Mouse (Mus musculus) spleen, adult 2 months (tissue): ENCODE data around the gene Mib2. TPM values are rescaled to one million over a fixed set of nuclear protein-coding genes. Genes with fewer than 3 reads are reported as not detected.

Source experiments
- DNase-seq, 2 experiments: peaks; one replicate each; pipeline versions ENCODE4 v3.0.0 to v3.0.0-alpha.2; 2012 to 2021; ENCODE audit warnings: low spot score in 2 of 2, low read depth in 1 of 2
- H3K27ac ChIP-seq: fragments of 200-500 bp; 2 replicates; pipeline ENCODE4 v1.5.1; 2012; ENCODE audit warnings: low read length, inconsistent platforms; ENCODE audit not compliant: insufficient read depth
- H3K27me3 ChIP-seq: fragments of 200-500 bp; 2 replicates; pipeline ENCODE4 v1.6.1; 2012; ENCODE audit warnings: mild to moderate bottlenecking, moderate library complexity, low read length, inconsistent platforms; ENCODE audit not compliant: control insufficient read depth, insufficient read depth
- H3K36me3 ChIP-seq: fragments of 200-500 bp; 2 replicates; pipeline ENCODE4 v1.6.1; 2012; ENCODE audit warnings: mild to moderate bottlenecking, low read length, inconsistent platforms; ENCODE audit not compliant: control insufficient read depth, insufficient read depth
- H3K4me1 ChIP-seq: fragments of 200-500 bp; 2 replicates; pipeline ENCODE4 v1.6.1; 2011; ENCODE audit warnings: inconsistent platforms; ENCODE audit not compliant: control insufficient read depth, insufficient read depth, insufficient read length
- H3K4me3 ChIP-seq: fragments of 200-500 bp; 2 replicates; pipeline ENCODE4 v1.5.1; 2011; ENCODE audit warnings: mild to moderate bottlenecking, inconsistent platforms; ENCODE audit not compliant: insufficient read depth, insufficient read length; ENCODE audit errors: extremely low read depth
- CTCF ChIP-seq: fragments of 200-500 bp; IDR thresholded peaks from 2 replicates; pipeline ENCODE4 v1.5.1; 2011; ENCODE audit warnings: mild to moderate bottlenecking, inconsistent platforms; ENCODE audit not compliant: insufficient read depth, insufficient read length, insufficient replicate concordance; ENCODE audit errors: extremely low read depth
- POLR2A ChIP-seq: fragments of 200-500 bp; IDR thresholded peaks from 2 replicates; pipeline ENCODE4 v1.6.1; 2011; ENCODE audit warnings: low read depth, low read length, inconsistent platforms
- WGBS: fragments of 180-500 bp; shearing (Covaris S2); methylation state at CpG from one replicate; pipeline ENCODE4 v1.1.7; 2018; 5-methylcytosine and 5-hydroxymethylcytosine counted together
- polyA plus RNA-seq: library from polyadenylated mRNA; depleted of rRNA; stranded (reverse); fragments of >200 nt; gene quantifications from 2 replicates; pipeline ENCODE4 v1.2.3, GENCODE M21; 2012

Gene Mib2
- polyA plus RNA-seq, 1 experiment, result 56.8 TPM

GRCm38 (mm10) chr4:155669598-155670075 lies 639 bp upstream of the Mib2 start:
- TF ChIP-seq CTCF (no peak), POLR2A (no peak)
- H3K36me3 ChIP-seq, result no peaks in the 10 kb centered on the region
- peak overlapping the region; percentile 84 for H3K4me3 ChIP-seq
- H3K4me1 ChIP-seq, result peaks cover 3% of the 10 kb centered on the region; the same call in 1 of the 2 replicates
- H3K27ac ChIP-seq, result no peak overlapping the region
- 1% methylated on average over 8 of the region's 8 CpGs for WGBS
- no peaks in the 10 kb centered on the region for H3K27me3 ChIP-seq
- no peak for DNase-seq

GRCm38 (mm10) chr4:155666903-155667302 lies 2.1 kb downstream of the Mib2 start:
- peaks cover 3% of the 10 kb centered on the region; the same call in 1 of the 2 replicates for H3K4me1 ChIP-seq
- no peaks in the 10 kb centered on the region for H3K27me3 ChIP-seq
- no peak overlapping the region for H3K27ac ChIP-seq
- no peak overlapping the region for H3K4me3 ChIP-seq
- no peak for DNase-seq
- peaks cover 2% of the 10 kb centered on the region; the same call in 1 of the 2 replicates for H3K36me3 ChIP-seq
- TF ChIP-seq POLR2A (no peak), CTCF (no peak)

- Histone ChIP-seq H3K4me1 (no peaks in the 10 kb centered on the region), H3K27me3 (no peaks in the 10 kb centered on the region), H3K27ac (no peak overlapping the region), H3K36me3 (peaks cover 2% of the 10 kb centered on the region; the same call in 1 of the 2 replicates), H3K4me3 (no peak overlapping the region)
- 82% methylated on average over 12 of the region's 12 CpGs for WGBS
- TF ChIP-seq CTCF, result no peak
- no peak for TF ChIP-seq POLR2A
- no peak for DNase-seq
These were observed 8.4 kb downstream of the Mib2 start for GRCm38 (mm10) chr4:155660641-155661040.

- no peak for TF ChIP-seq CTCF
- TF ChIP-seq POLR2A, result no peak
- no peak overlapping the region for H3K4me3 ChIP-seq
- peaks cover 2% of the 10 kb centered on the region; the same call in 1 of the 2 replicates for H3K36me3 ChIP-seq
- peaks cover 3% of the 10 kb centered on the region; the same call in 1 of the 2 replicates for H3K27me3 ChIP-seq
- WGBS, result 93% methylated on average over 10 of the region's 10 CpGs
- H3K27ac ChIP-seq, result no peak overlapping the region
- no peak for DNase-seq
- peaks cover 8% of the 10 kb centered on the region; the same call in 1 of the 2 replicates for H3K4me1 ChIP-seq
These were observed 10.0 kb downstream of the Mib2 start for GRCm38 (mm10) chr4:155658961-155659360.

GRCm38 (mm10) chr4:155656214-155656751 lies 12.7 kb downstream of the Mib2 start:
- Histone ChIP-seq H3K36me3 (no peaks in the 10 kb centered on the region), H3K27ac (no peak overlapping the region), H3K4me3 (no peak overlapping the region), H3K27me3 (peaks cover 12% of the 10 kb centered on the region; the same call in 1 of the 2 replicates), H3K4me1 (peaks cover 14% of the 10 kb centered on the region; the same call in 1 of the 2 replicates)
- no peak for DNase-seq
- TF ChIP-seq POLR2A (no peak), CTCF (no peak)
- WGBS, result 91% methylated on average over 13 of the region's 13 CpGs

GRCm38 (mm10) chr4:155654456-155655298 lies 14.3 kb downstream of the Mib2 start:
- WGBS, result 7% methylated on average over 52 of the region's 52 CpGs
- H3K4me1 ChIP-seq, result peaks cover 14% of the 10 kb centered on the region; the same call in 1 of the 2 replicates
- H3K27ac ChIP-seq, result no peak overlapping the region; the same call in 1 of the 2 replicates
- peaks cover 14% of the 10 kb centered on the region for H3K36me3 ChIP-seq
- H3K27me3 ChIP-seq, result peaks cover 12% of the 10 kb centered on the region; the same call in 1 of the 2 replicates
- peak in 1 of 2 experiments; percentile 22 for DNase-seq
- TF ChIP-seq CTCF, result no peak
- H3K4me3 ChIP-seq, result peak overlapping the region; percentile 61

- Histone ChIP-seq H3K36me3 (peaks cover 19% of the 10 kb centered on the region), H3K27ac (peak overlapping the region; percentile 17; the same call in 1 of the 2 replicates), H3K4me1 (peaks cover 14% of the 10 kb centered on the region; the same call in 1 of the 2 replicates), H3K27me3 (peaks cover 12% of the 10 kb centered on the region; the same call in 1 of the 2 replicates), H3K4me3 (peak overlapping the region; percentile 35)
- 8% methylated on average over 6 of the region's 6 CpGs for WGBS
- DNase-seq, result no peak
- no peak for TF ChIP-seq CTCF
- no peak for TF ChIP-seq POLR2A
These were observed 14.9 kb downstream of the Mib2 start for GRCm38 (mm10) chr4:155654183-155654455.
